Mouse (Mus musculus): ENCODE data around the gene Atp2b1. TPM values are rescaled to one million over a fixed set of nuclear protein-coding genes. Genes with fewer than 3 reads are reported as not detected.
A peak's percentile ranks its signal among the peaks of the same experiment; 100 is the strongest.

Atp2b1 gene
- polyA plus RNA-seq, 1 experiment from 2014 or later, result 90.4 TPM

GRCm38 (mm10) chr10:98897507-98897906, 16.7 kb upstream of the Atp2b1 start:
- Histone ChIP-seq H3K27me3 (ENCODE audit: insufficient read depth, poor library complexity, severe bottlenecking) (no peaks in the 10 kb centered on the region), H3K27ac (no peak overlapping the region), H3K4me1 (replicated peaks) (no peaks in the 10 kb centered on the region), H3K36me3 (no peaks in the 10 kb centered on the region), H3K4me3 (no peak overlapping the region), H3K9me3 (no peaks in the 10 kb centered on the region)
- DNase-seq (ENCODE audit: low spot score), result no peak
- WGBS, result 94% methylated on average over 8 of the region's 8 CpGs

- 93% methylated on average over 4 of the region's 4 CpGs for WGBS
- Histone ChIP-seq H3K4me3 (no peak overlapping the region), H3K27me3 (ENCODE audit: insufficient read depth, poor library complexity, severe bottlenecking) (no peaks in the 10 kb centered on the region), H3K27ac (no peak overlapping the region), H3K36me3 (no peaks in the 10 kb centered on the region), H3K4me1 (replicated peaks) (no peaks in the 10 kb centered on the region), H3K9me3 (no peaks in the 10 kb centered on the region)
- no peak for DNase-seq (ENCODE audit: low spot score)
These were observed 16.1 kb upstream of the Atp2b1 start for GRCm38 (mm10) chr10:98897913-98898748.

DNA sequence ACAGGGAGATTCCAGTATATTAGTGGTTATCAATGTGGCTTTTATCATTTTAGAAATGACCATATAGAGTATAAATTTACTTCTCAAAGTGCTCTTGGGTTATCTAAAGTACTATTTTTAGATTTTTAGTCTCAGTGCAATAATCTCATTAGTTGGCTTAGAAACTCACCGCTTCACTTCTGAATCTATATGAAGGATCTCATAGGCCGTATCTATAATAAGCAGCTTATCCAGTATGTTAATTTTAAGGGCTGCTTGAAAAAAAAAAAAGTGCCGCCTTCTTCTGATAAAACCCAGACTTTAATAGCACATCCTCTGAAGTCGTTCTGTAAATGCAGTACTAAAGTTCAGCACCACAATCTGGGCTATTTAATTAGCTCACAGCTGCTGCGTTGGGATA, 12.7 kb upstream of the Atp2b1 start:
- H3K36me3 ChIP-seq, result no peaks in the 10 kb centered on the region
- no peaks in the 10 kb centered on the region for H3K27me3 ChIP-seq (ENCODE audit: insufficient read depth, poor library complexity, severe bottlenecking)
- WGBS, result 91% methylated on average over 5 of the region's 5 CpGs
- no peak for DNase-seq (ENCODE audit: low spot score)
- no peak overlapping the region for H3K4me3 ChIP-seq
- H3K9me3 ChIP-seq, result no peaks in the 10 kb centered on the region
- H3K4me1 ChIP-seq (replicated peaks), result no peaks in the 10 kb centered on the region
- H3K27ac ChIP-seq, result no peak overlapping the region

- no peak for DNase-seq (ENCODE audit: low spot score)
- 90% methylated on average over 4 of the region's 4 CpGs for WGBS
- no peaks in the 10 kb centered on the region for H3K4me1 ChIP-seq (replicated peaks)
- no peaks in the 10 kb centered on the region for H3K27me3 ChIP-seq (ENCODE audit: insufficient read depth, poor library complexity, severe bottlenecking)
- no peak overlapping the region for H3K27ac ChIP-seq
- H3K36me3 ChIP-seq, result no peaks in the 10 kb centered on the region
- H3K4me3 ChIP-seq, result no peak overlapping the region
- H3K9me3 ChIP-seq, result no peaks in the 10 kb centered on the region
These were observed 8.2 kb upstream of the Atp2b1 start for GRCm38 (mm10) chr10:98905987-98906386.

DNA sequence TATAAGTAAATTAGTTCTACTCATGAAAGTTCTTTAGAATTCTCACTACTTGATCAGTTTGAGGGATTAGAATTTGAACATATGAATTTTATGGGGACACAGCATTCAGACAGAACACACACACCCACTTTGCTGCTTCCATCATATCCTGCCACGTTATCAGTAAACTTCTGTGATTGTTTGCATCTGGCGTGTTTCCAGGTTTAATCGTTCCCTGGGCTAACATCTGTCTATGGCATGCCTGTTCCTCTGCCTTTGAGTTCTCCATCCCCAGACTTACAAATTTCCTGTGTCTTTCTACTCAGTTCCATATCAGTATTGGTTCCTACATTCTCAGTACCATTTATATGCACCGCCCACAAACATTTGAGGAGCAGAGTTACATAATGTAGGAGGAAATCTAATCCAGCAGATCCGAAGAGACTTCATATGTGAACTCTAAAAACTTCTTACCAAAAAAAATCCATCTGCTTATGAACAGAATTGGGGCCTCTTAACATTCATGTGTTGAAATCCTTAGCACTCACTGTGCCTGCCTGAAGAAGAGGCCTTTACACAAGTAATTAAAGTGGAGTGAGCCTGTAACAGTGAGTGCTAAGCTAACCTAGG, 7.2 kb upstream of the Atp2b1 start:
- Histone ChIP-seq H3K9me3 (no peaks in the 10 kb centered on the region), H3K4me1 (replicated peaks) (no peaks in the 10 kb centered on the region), H3K36me3 (no peaks in the 10 kb centered on the region), H3K27me3 (ENCODE audit: insufficient read depth, poor library complexity, severe bottlenecking) (no peaks in the 10 kb centered on the region), H3K4me3 (no peak overlapping the region), H3K27ac (no peak overlapping the region)
- 90% methylated on average over 5 of the region's 5 CpGs for WGBS
- no peak for DNase-seq (ENCODE audit: low spot score)

DNA sequence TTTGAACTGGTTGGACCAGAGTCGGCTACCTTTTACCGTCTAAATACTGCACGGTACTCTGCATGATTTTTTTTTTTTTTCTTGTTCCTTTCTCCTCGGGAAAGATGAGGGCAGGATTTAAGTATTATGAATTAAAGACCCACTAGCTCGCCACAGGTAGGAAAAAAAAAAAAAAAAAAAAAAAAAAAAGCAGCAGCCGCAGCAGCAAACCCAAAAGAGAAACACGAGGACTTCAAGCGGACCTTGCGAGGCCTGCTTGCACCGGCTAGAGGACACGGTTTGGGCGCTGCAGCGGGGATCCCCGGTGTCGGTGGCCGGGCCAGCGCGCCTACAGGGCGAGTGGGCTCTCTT, 621 bp upstream of the Atp2b1 start:
- H3K27ac ChIP-seq, result peak overlapping the region; percentile 98
- no peak for DNase-seq (ENCODE audit: low spot score)
- H3K36me3 ChIP-seq, result no peaks in the 10 kb centered on the region
- peaks cover 20% of the 10 kb centered on the region for H3K4me1 ChIP-seq (replicated peaks)
- under 1% methylated on average over 19 of the region's 19 CpGs for WGBS
- no peaks in the 10 kb centered on the region for H3K9me3 ChIP-seq
- no peaks in the 10 kb centered on the region; the same call in 1 of the 2 replicates for H3K27me3 ChIP-seq (ENCODE audit: insufficient read depth, poor library complexity, severe bottlenecking)
- H3K4me3 ChIP-seq, result peak overlapping the region; percentile 97

DNA sequence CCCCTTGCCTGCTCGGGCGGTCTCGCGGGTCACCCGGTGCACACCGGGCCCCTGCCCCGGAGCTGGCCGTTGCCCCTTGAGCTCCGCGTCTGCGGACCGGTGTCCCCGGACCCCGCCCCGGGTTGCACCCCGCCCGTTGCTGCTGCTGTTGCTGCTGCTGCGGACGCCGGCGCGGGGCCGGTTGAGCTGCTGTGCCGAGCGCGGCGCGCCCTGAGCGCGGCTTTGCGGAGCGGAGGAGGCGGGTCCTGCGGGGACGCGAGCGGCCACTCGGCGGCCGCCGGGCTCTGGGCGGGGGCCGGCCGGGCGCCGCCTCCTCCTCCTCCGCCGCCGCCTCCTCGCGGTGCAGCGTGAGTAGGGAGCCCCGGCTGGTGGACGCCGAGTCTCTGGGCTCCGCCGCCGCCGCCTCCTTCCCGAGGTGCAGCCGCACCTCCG, 620 bp downstream of the Atp2b1 start:
- peaks cover 20% of the 10 kb centered on the region for H3K4me1 ChIP-seq (replicated peaks)
- peak overlapping the region; percentile 98 for H3K27ac ChIP-seq
- H3K4me3 ChIP-seq, result peak overlapping the region; percentile 97
- H3K9me3 ChIP-seq, result no peaks in the 10 kb centered on the region
- under 1% methylated on average over 51 of the region's 62 CpGs for WGBS
- no peaks in the 10 kb centered on the region; the same call in 1 of the 2 replicates for H3K27me3 ChIP-seq (ENCODE audit: insufficient read depth, poor library complexity, severe bottlenecking)
- no peaks in the 10 kb centered on the region for H3K36me3 ChIP-seq
- peak; percentile 79 for DNase-seq (ENCODE audit: low spot score)

GRCm38 (mm10) chr10:98915398-98915931, 1.3 kb downstream of the Atp2b1 start:
- Histone ChIP-seq H3K4me1 (replicated peaks) (peaks cover 20% of the 10 kb centered on the region), H3K27ac (peak overlapping the region; percentile 98), H3K27me3 (ENCODE audit: insufficient read depth, poor library complexity, severe bottlenecking) (no peaks in the 10 kb centered on the region; the same call in 1 of the 2 replicates), H3K36me3 (no peaks in the 10 kb centered on the region), H3K9me3 (no peaks in the 10 kb centered on the region), H3K4me3 (peak overlapping the region; percentile 97)
- under 1% methylated on average over 51 of the region's 54 CpGs for WGBS
- peak; percentile 54 for DNase-seq (ENCODE audit: low spot score)

- DNase-seq (ENCODE audit: low spot score), result peak; percentile 28
- H3K4me1 ChIP-seq (replicated peaks), result peaks cover 20% of the 10 kb centered on the region
- H3K27me3 ChIP-seq (ENCODE audit: insufficient read depth, poor library complexity, severe bottlenecking), result no peaks in the 10 kb centered on the region; the same call in 1 of the 2 replicates
- 10% methylated on average over 22 of the region's 22 CpGs for WGBS
- no peaks in the 10 kb centered on the region for H3K36me3 ChIP-seq
- peak overlapping the region; percentile 98 for H3K27ac ChIP-seq
- peak overlapping the region; percentile 97 for H3K4me3 ChIP-seq
- H3K9me3 ChIP-seq, result no peaks in the 10 kb centered on the region
These were observed 2.0 kb downstream of the Atp2b1 start for GRCm38 (mm10) chr10:98916011-98916780.

DNA sequence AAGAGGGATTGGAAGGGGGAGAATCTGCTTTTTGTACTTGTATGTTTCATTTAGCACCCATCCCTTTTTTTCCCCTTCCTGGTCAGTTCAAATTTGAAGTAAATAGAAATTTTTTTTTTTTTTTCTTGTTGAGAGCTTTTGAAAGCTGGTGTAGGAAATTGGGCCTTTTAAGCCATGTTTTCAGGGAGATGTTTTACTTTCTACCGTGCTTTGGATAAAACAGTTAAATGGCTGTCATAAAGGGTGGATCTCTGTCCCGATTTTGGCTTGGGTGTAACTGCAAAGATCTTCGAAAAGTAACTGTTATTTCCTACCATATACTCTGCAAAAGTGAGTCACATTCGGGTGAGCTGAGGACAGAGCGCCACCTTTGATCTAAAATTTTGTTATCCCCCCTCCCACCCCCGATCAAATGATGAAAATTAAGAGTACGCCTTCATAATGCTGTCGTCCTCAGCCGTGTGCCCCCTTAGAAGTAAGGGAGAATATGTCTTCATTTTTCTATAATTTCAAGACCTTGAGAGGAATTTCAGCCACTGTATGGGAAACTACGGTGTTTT, 2.7 kb downstream of the Atp2b1 start:
- DNase-seq (ENCODE audit: low spot score), result no peak
- 81% methylated on average over 10 of the region's 10 CpGs for WGBS
- H3K27ac ChIP-seq, result peak overlapping the region; percentile 98; the same call in 1 of the 2 replicates
- H3K9me3 ChIP-seq, result no peaks in the 10 kb centered on the region
- peak overlapping the region; percentile 97 for H3K4me3 ChIP-seq
- H3K36me3 ChIP-seq, result no peaks in the 10 kb centered on the region
- peaks cover 20% of the 10 kb centered on the region for H3K4me1 ChIP-seq (replicated peaks)
- no peaks in the 10 kb centered on the region; the same call in 1 of the 2 replicates for H3K27me3 ChIP-seq (ENCODE audit: insufficient read depth, poor library complexity, severe bottlenecking)

- no peak for DNase-seq (ENCODE audit: low spot score)
- Histone ChIP-seq H3K4me3 (no peak overlapping the region), H3K4me1 (replicated peaks) (peaks cover 6% of the 10 kb centered on the region), H3K27me3 (ENCODE audit: insufficient read depth, poor library complexity, severe bottlenecking) (no peaks in the 10 kb centered on the region), H3K9me3 (no peaks in the 10 kb centered on the region), H3K36me3 (no peaks in the 10 kb centered on the region), H3K27ac (no peak overlapping the region)
- WGBS, result 83% methylated on average over 4 of the region's 4 CpGs
These were observed 10.9 kb downstream of the Atp2b1 start for GRCm38 (mm10) chr10:98925081-98925480.

DNA sequence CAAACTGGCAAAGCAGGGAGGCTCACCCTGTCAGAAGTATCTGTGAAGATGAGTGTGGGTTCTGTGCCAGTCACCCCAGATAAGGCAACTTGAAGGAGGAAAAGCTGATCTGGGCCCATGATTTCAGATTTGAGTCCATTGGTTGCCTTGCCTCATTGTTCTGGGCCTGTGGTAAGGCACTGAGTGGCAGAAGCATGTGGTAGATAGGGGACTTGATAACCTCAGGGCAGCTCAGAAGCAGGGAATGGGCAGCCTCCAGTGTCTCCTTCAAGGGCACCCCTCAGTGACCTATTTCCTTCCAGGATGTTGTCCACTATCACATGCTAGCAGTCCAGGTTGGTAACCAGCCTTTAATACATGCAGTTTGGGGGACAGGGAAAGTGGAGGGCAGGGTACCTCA, 12.8 kb downstream of the Atp2b1 start:
- DNase-seq (ENCODE audit: low spot score), result no peak
- Histone ChIP-seq H3K36me3 (no peaks in the 10 kb centered on the region), H3K9me3 (no peaks in the 10 kb centered on the region), H3K4me1 (replicated peaks) (peaks cover 12% of the 10 kb centered on the region), H3K4me3 (no peak overlapping the region), H3K27ac (no peak overlapping the region), H3K27me3 (ENCODE audit: insufficient read depth, poor library complexity, severe bottlenecking) (no peaks in the 10 kb centered on the region)

Measured in hindbrain, embryonic 10.5 days (tissue).